8 mouse cellular contexts compared by ENCODE assay signal in the genomic region with DNA sequence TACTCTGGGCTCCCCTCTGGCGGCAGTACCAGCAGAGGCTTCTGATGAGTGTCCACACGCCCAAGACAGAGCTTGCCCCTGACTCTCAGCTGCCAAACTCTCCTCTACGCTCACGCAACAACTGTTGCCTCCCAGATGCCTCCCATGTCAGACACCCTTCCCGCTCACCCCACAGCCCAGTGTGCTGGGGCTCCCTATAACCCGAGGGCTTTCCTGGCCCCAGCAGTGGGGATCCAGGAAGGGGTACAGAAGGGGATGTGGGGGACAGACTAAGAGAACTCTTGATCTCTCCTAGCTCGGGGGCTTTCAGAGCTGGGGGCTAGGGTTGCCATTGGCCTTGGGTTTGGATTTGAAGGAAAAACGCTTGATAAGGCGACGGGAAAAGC. TPM values are rescaled to one million over a fixed set of nuclear protein-coding genes. Genes with fewer than 3 reads are reported as not detected.
DNase-seq lines count a peak whose midpoint lies in the region; ATAC-seq and TF ChIP-seq lines count a peak whose summit lies in the region.

No protein-coding gene starts in this region.

- no peak for ATAC-seq in neural tube, embryonic 12.5 days (ENCODE audit: low FRiP score, low read depth)
- 0 out of 2 replicates have a peak, but pooled peaks have one; percentile 2 for ATAC-seq in stomach, postnatal 0 days (ENCODE audit: low FRiP score, low TSS enrichment)
- no peak for ATAC-seq in CD4-positive, CD25-positive, alpha-beta regulatory T cell, adult 4 months

- H3K9me3 ChIP-seq in neural tube, embryonic 12.5 days, result no peaks in the 10 kb centered on the region
- no peaks in the 10 kb centered on the region for H3K9me3 ChIP-seq in limb, embryonic 10.5 days (replicated peaks)
- H3K9me3 ChIP-seq in stomach, postnatal 0 days (ENCODE audit: control insufficient read depth, low read length), result no peaks in the 10 kb centered on the region

- no peak overlapping the region for H3K9ac ChIP-seq in neural tube, embryonic 12.5 days
- 0 out of 2 replicates have a peak overlapping the region, but pooled peaks have one; percentile 8 for H3K9ac ChIP-seq in stomach, postnatal 0 days (ENCODE audit: low read length)

- TF ChIP-seq POLR2A in kidney, adult 2 months (IDR thresholded peaks at IDR 0.05; ENCODE audit: low read depth, low read length), result no peak

- H3K27me3 ChIP-seq in kidney, adult 2 months (replicated peaks; ENCODE audit: control insufficient read depth, insufficient read depth, low read length), result no peaks in the 10 kb centered on the region
- no peaks in the 10 kb centered on the region for H3K27me3 ChIP-seq in neural tube, embryonic 12.5 days (replicated peaks)
- peaks cover 17% of the 10 kb centered on the region; the same call in 1 of the 2 replicates for H3K27me3 ChIP-seq in limb, embryonic 10.5 days (ENCODE audit: low read depth, poor library complexity, severe bottlenecking)
- H3K27me3 ChIP-seq in stomach, postnatal 0 days (ENCODE audit: control insufficient read depth, insufficient read depth, low read length), result no peaks in the 10 kb centered on the region

- no peak for DNase-seq in kidney, adult 2 months
- DNase-seq in kidney, adult 11 months, result no peak
- DNase-seq in neural tube, embryonic 10.5 days (ENCODE audit: extremely low spot score, low spot score), result no peak
- DNase-seq in limb, embryonic 10.5 days (ENCODE audit: low spot score), result no peak
- DNase-seq in stomach, postnatal 0 days (ENCODE audit: low spot score), result no peak
- no peak for DNase-seq in frontal cortex, postnatal 10 days (ENCODE audit: low spot score in 2 of 2)

- 58% methylated on average over 10 of the region's 10 CpGs for WGBS in kidney, adult 2 months
- WGBS in neural tube, embryonic 12.5 days, result 32% methylated on average over 10 of the region's 10 CpGs
- 27% methylated on average over 10 of the region's 10 CpGs for WGBS in limb, embryonic 10.5 days
- 41% methylated on average over 10 of the region's 10 CpGs for WGBS in stomach, postnatal 0 days

- peaks cover 9% of the 10 kb centered on the region; the same call in 1 of the 2 replicates for H3K36me3 ChIP-seq in kidney, adult 2 months (ENCODE audit: control insufficient read depth, insufficient read depth, low read length)
- H3K36me3 ChIP-seq in neural tube, embryonic 12.5 days, result peaks cover 37% of the 10 kb centered on the region
- H3K36me3 ChIP-seq in limb, embryonic 10.5 days, result peaks cover 34% of the 10 kb centered on the region
- peaks cover 13% of the 10 kb centered on the region for H3K36me3 ChIP-seq in stomach, postnatal 0 days (ENCODE audit: control insufficient read depth, insufficient read depth, low read length)

- no peak for TF ChIP-seq EP300 in stomach, postnatal 0 days (optimal IDR thresholded peaks at IDR 0.05)

- no peak for TF ChIP-seq CTCF in kidney, adult 2 months (conservative IDR thresholded peaks at IDR 0.05; ENCODE audit: insufficient read depth, insufficient read length, low read depth, low read length)
- TF ChIP-seq CTCF in stomach, postnatal 0 days (IDR thresholded peaks at IDR 0.05; ENCODE audit: low read depth), result no peak

- peak overlapping the region; percentile 27 for H3K4me2 ChIP-seq in neural tube, embryonic 12.5 days (replicated peaks)
- H3K4me2 ChIP-seq in stomach, postnatal 0 days (replicated peaks; ENCODE audit: low read depth), result peak overlapping the region; percentile 21

- no peak overlapping the region for H3K4me3 ChIP-seq in kidney, adult 2 months (ENCODE audit: insufficient read depth, low read depth, low read length)
- no peak overlapping the region for H3K4me3 ChIP-seq in neural tube, embryonic 12.5 days
- peak overlapping the region; percentile 29; the same call in 1 of the 2 replicates for H3K4me3 ChIP-seq in limb, embryonic 10.5 days
- no peak overlapping the region for H3K4me3 ChIP-seq in stomach, postnatal 0 days (ENCODE audit: low read depth, low read length)

- no peaks in the 10 kb centered on the region for H3K4me1 ChIP-seq in kidney, adult 2 months (ENCODE audit: control insufficient read depth, insufficient read depth, low read length)
- H3K4me1 ChIP-seq in neural tube, embryonic 12.5 days, result peaks cover 10% of the 10 kb centered on the region
- peaks cover 17% of the 10 kb centered on the region for H3K4me1 ChIP-seq in limb, embryonic 10.5 days
- H3K4me1 ChIP-seq in stomach, postnatal 0 days (replicated peaks; ENCODE audit: control insufficient read depth, insufficient read depth), result no peaks in the 10 kb centered on the region

- peak overlapping the region; percentile 78 for H3K27ac ChIP-seq in kidney, adult 2 months (ENCODE audit: insufficient read depth, low read depth, low read length)
- no peak overlapping the region for H3K27ac ChIP-seq in neural tube, embryonic 12.5 days
- H3K27ac ChIP-seq in limb, embryonic 10.5 days, result 0 out of 2 replicates have a peak overlapping the region, but pooled peaks have one; percentile 32
- H3K27ac ChIP-seq in stomach, postnatal 0 days (replicated peaks), result peak overlapping the region; percentile 71

RNA-seq across cellular contexts. Expression of a gene that starts 5.3 kb away (rescaled TPM):
- polyA plus RNA-seq in kidney, adult 2 months (2012; rRNA removed), result 14.4 and 17.8 TPM in 2 replicates
- polyA plus RNA-seq in neural tube, embryonic 12.5 days (2016; fragmentation: Nextera tagmentation; extraction: Ambion mirVana), result 31.2 and 33.5 TPM in 2 replicates
- polyA plus RNA-seq in limb, embryonic 10.5 days (2016; fragmentation: Nextera tagmentation; extraction: Ambion mirVana), result 28.2 and 30.4 TPM in 2 replicates
- 8.9 and 9.4 TPM in 2 replicates for polyA plus RNA-seq in stomach, postnatal 0 days (2015; fragmentation: Nextera tagmentation; extraction: Ambion mirVana)
- polyA plus RNA-seq in CD4-positive, CD25-positive, alpha-beta regulatory T cell, adult 4 months (2017; shearing (Covaris generic)), result 10 to 100 TPM; 20.0 to 23.4 TPM

RNA-seq across cellular contexts. Expression of a gene that starts 9.3 kb away (rescaled TPM):
- 164 and 194 TPM in 2 replicates for polyA plus RNA-seq in kidney, adult 2 months (2012; rRNA removed)
- 25.3 and 26.9 TPM in 2 replicates for polyA plus RNA-seq in neural tube, embryonic 12.5 days (2016; fragmentation: Nextera tagmentation; extraction: Ambion mirVana)
- 6.9 and 9.9 TPM in 2 replicates for polyA plus RNA-seq in limb, embryonic 10.5 days (2016; fragmentation: Nextera tagmentation; extraction: Ambion mirVana)
- polyA plus RNA-seq in stomach, postnatal 0 days (2015; fragmentation: Nextera tagmentation; extraction: Ambion mirVana), result 7.4 and 7.5 TPM in 2 replicates
- polyA plus RNA-seq in CD4-positive, CD25-positive, alpha-beta regulatory T cell, adult 4 months (2017; shearing (Covaris generic)), result 1 to 10 TPM; 3.2 to 3.6 TPM

RNA-seq across cellular contexts. Expression of a gene that starts 15.1 kb away (rescaled TPM):
- 41.9 and 45.8 TPM in 2 replicates for polyA plus RNA-seq in kidney, adult 2 months (2012; rRNA removed)
- 34.6 and 39.1 TPM in 2 replicates for polyA plus RNA-seq in neural tube, embryonic 12.5 days (2016; fragmentation: Nextera tagmentation; extraction: Ambion mirVana)
- 45.3 and 46.9 TPM in 2 replicates for polyA plus RNA-seq in limb, embryonic 10.5 days (2016; fragmentation: Nextera tagmentation; extraction: Ambion mirVana)
- polyA plus RNA-seq in stomach, postnatal 0 days (2015; fragmentation: Nextera tagmentation; extraction: Ambion mirVana), result 26.9 and 27.8 TPM in 2 replicates
- polyA plus RNA-seq in CD4-positive, CD25-positive, alpha-beta regulatory T cell, adult 4 months (2017; shearing (Covaris generic)), result 10 to 100 TPM; 15.7 to 16.0 TPM

RNA-seq across cellular contexts. Expression of a gene that starts 22.3 kb away (rescaled TPM):
- 0.45 and 1.2 TPM in 2 replicates for polyA plus RNA-seq in kidney, adult 2 months (2012; rRNA removed)
- polyA plus RNA-seq in neural tube, embryonic 12.5 days (2016; fragmentation: Nextera tagmentation; extraction: Ambion mirVana), result 12.2 and 13.8 TPM in 2 replicates
- 1.9 and 4.6 TPM in 2 replicates for polyA plus RNA-seq in limb, embryonic 10.5 days (2016; fragmentation: Nextera tagmentation; extraction: Ambion mirVana)
- polyA plus RNA-seq in stomach, postnatal 0 days (2015; fragmentation: Nextera tagmentation; extraction: Ambion mirVana), result 1.4 TPM in 2 replicates
- not detected for polyA plus RNA-seq in CD4-positive, CD25-positive, alpha-beta regulatory T cell, adult 4 months (2017; shearing (Covaris generic))

RNA-seq across cellular contexts. Expression of a gene that starts 23.8 kb away (rescaled TPM):
- 23.6 and 31.5 TPM in 2 replicates for polyA plus RNA-seq in kidney, adult 2 months (2012; rRNA removed)
- 281 and 302 TPM in 2 replicates for polyA plus RNA-seq in neural tube, embryonic 12.5 days (2016; fragmentation: Nextera tagmentation; extraction: Ambion mirVana)
- polyA plus RNA-seq in limb, embryonic 10.5 days (2016; fragmentation: Nextera tagmentation; extraction: Ambion mirVana), result 515 and 551 TPM in 2 replicates
- 78.7 and 93.6 TPM in 2 replicates for polyA plus RNA-seq in stomach, postnatal 0 days (2015; fragmentation: Nextera tagmentation; extraction: Ambion mirVana)
- polyA plus RNA-seq in CD4-positive, CD25-positive, alpha-beta regulatory T cell, adult 4 months (2017; shearing (Covaris generic)), result 10 to 100 TPM; 11.3 to 14.7 TPM
